Mouse (Mus musculus) embryonic facial prominence, embryonic 10.5 days (tissue): ENCODE data around the gene Hist1h2bc. TPM values are rescaled to one million over a fixed set of nuclear protein-coding genes. Genes with fewer than 3 reads are reported as not detected.
"Not testable (repeated sequence)": the region's sequence is repeated elsewhere in the genome, so short reads cannot be mapped to it uniquely, and the experiment has no call there.

Source experiments
- DNase-seq: peaks from one replicate; pipeline ENCODE4 v3.0.0-alpha.2; 2017; ENCODE audit warnings: low spot score
- H3K27ac ChIP-seq: fragments of 300-500 bp; sonication (generic); replicated peaks from 2 replicates; pipeline ENCODE4 v1.5.1; 2016; ENCODE audit warnings: mild to moderate bottlenecking
- H3K27me3 ChIP-seq: fragments of 300-500 bp; sonication (generic); replicated peaks from 2 replicates; pipeline ENCODE4 v1.6.1; 2016; ENCODE audit warnings: low read depth, mild to moderate bottlenecking; ENCODE audit not compliant: poor library complexity, severe bottlenecking
- H3K36me3 ChIP-seq: fragments of 300-500 bp; sonication (generic); replicated peaks from 2 replicates; pipeline ENCODE4 v1.6.1; 2016; ENCODE audit warnings: mild to moderate bottlenecking, moderate library complexity
- H3K4me1 ChIP-seq: fragments of 300-500 bp; sonication (generic); 2 replicates; pipeline ENCODE4 v1.6.1; 2016
- H3K4me3 ChIP-seq: fragments of 300-500 bp; sonication (generic); 2 replicates; pipeline ENCODE4 v1.5.1; 2016; ENCODE audit warnings: mild to moderate bottlenecking, moderate library complexity
- H3K9me3 ChIP-seq: fragments of 300-500 bp; sonication (generic); 2 replicates; pipeline ENCODE4 v1.6.1; 2016; ENCODE audit warnings: mild to moderate bottlenecking
- WGBS: fragments of 180-500 bp; shearing (Covaris S2); methylation state at CpG from one replicate; pipeline ENCODE4 v1.1.7; 2016; 5-methylcytosine and 5-hydroxymethylcytosine counted together
- polyA plus RNA-seq: library from polyadenylated mRNA; unstranded; fragments of >200 nt; fragmentation: Nextera tagmentation; extraction: Ambion mirVana; gene quantifications from 2 replicates; pipeline ENCODE4 v1.2.1, GENCODE M21; 2016

The Hist1h2bc gene
- polyA plus RNA-seq, 1 experiment from 2014 or later = 20.3 TPM

DNA sequence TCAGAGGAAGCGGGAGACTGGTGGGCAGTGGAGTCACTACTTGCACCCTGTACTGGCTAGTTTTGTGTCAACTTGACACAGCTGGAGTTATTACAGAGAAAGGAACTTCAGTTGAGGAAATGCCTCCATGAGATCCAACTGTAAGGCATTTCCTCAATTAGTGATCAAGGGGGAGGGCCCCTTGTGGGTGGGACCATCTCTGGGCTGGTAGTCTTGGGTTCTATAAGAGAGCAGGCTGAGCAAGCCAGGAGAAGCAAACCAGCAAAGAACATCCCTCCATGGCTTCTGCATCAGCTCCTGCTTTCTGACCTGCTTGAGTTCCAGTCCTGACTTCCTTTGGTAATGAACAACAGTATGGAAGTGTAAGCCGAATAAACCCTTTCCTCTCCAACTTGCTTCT, 18.8 kb downstream of the Hist1h2bc start:
- peaks cover 14% of the 10 kb centered on the region for H3K4me1 ChIP-seq
- 91% methylated on average over 2 of the region's 2 CpGs for WGBS
- H3K27me3 ChIP-seq, H3K4me3 ChIP-seq, H3K27ac ChIP-seq, H3K36me3 ChIP-seq, H3K9me3 ChIP-seq, DNase-seq: not testable (repeated sequence)

DNA sequence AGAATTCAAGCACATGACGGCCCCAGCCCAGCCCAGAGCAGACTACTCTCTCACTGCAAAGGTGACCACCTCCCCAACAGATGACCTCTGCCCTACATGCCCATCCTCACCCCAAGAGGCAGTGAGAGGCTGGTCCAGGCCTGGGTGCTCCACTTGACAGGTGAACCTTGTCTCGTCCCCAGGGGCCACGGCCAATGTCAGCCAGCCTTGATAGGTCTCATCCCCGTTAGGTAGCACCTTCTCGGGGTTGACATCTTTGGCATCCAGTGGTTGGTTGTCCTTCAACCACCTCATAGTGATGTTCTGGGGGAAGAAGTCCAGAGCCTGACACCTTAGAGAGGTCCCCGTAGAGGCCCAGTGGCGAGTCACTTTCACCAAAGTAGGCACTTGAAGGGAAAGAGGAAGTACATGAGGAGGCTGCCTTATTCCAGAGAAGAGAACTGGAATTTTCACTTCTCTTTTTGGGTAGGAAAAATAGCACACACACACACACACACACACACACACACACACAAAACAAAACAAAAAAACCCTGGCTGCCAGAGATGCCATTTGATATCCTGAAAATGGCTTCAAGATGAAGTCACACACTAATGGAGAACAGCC, 21.9 kb downstream of the Hist1h2bc start:
- 90% methylated on average over 7 of the region's 7 CpGs for WGBS
- H3K4me1 ChIP-seq = peaks cover 32% of the 10 kb centered on the region
- H3K36me3 ChIP-seq = no peaks in the 10 kb centered on the region
- DNase-seq = peak; percentile 7
- H3K27ac ChIP-seq = peak overlapping the region; percentile 40; the same call in 1 of the 2 replicates
- H3K27me3 ChIP-seq = peaks cover 2% of the 10 kb centered on the region
- no peaks in the 10 kb centered on the region for H3K9me3 ChIP-seq
- H3K4me3 ChIP-seq = no peak overlapping the region

DNA sequence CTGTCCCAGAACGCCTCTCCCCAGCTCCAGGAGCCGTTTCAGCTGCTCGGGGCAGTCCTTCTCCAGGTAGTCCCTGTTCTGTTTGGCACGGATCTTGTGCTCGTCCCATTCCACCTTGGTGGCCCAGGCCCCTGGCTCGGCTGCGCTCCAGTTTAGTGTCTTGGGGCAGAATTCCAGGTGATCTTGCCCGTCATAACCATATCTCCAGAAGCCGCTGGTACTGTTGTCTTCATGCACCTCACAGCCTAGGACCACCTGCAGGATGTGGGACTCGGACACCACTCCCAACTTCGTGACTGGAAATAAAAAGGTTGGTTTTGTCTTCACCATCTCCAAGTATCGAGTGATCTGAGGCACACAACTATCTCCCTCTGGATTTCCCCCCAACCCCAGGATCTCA, 22.8 kb downstream of the Hist1h2bc start:
- no peak overlapping the region for H3K4me3 ChIP-seq
- peak; percentile 7 for DNase-seq

DNA sequence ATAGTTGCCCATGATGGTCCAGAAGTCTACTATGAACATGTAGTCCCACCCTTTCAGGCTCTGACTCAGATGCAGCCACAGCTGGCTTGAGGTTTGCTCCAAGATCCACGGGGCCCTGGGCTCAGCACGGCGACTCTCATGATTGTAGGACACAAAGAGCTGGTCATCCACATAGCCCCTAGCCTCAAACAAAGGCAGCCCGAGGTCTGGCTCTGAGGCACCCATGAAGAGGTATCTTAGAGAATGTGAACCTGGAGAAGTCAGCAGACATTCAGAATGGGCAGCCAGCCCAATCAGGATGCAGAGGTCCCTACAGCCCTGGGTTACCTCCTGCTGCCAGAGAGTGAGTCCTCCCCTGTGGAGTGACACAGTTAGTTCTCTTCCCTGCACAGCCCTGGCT, 24.0 kb downstream of the Hist1h2bc start:
- Histone ChIP-seq H3K27me3 (peaks cover 8% of the 10 kb centered on the region), H3K27ac (peak overlapping the region; percentile 48; the same call in 1 of the 2 replicates), H3K36me3 (no peaks in the 10 kb centered on the region), H3K4me1 (peaks cover 28% of the 10 kb centered on the region), H3K9me3 (no peaks in the 10 kb centered on the region), H3K4me3 (no peak overlapping the region)
- WGBS = 85% methylated on average over 4 of the region's 4 CpGs
- no peak for DNase-seq

More for the DNA sequence above, 22.8 kb downstream of the Hist1h2bc start:
- peaks cover 8% of the 10 kb centered on the region for H3K27me3 ChIP-seq
- no peaks in the 10 kb centered on the region for H3K36me3 ChIP-seq
- peaks cover 28% of the 10 kb centered on the region for H3K4me1 ChIP-seq
- WGBS = 91% methylated on average over 12 of the region's 12 CpGs
- H3K27ac ChIP-seq = peak overlapping the region; percentile 40; the same call in 1 of the 2 replicates
- no peaks in the 10 kb centered on the region for H3K9me3 ChIP-seq

DNA sequence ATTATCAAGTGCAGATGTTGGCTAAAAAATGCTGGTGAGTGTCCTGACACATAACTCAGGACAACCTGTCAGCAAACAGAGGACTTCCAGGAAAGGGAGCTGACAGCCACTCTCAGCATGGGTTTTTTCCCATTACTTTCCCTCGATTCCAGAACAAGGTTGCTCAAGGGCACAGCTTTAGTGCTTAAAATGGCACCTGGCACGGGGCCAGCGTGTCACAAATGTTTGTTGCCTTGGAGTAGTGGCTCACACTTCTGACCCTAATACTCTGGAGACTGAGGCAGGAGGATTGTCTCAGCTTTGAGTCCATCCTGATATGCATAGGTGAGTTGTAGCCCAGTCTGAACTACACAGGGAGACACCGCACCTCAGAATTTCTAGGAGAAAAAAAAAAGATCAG, 24.7 kb downstream of the Hist1h2bc start:
- H3K4me3 ChIP-seq = no peak overlapping the region
- DNase-seq = no peak
- no peak overlapping the region for H3K27ac ChIP-seq
- H3K9me3 ChIP-seq = no peaks in the 10 kb centered on the region
- peaks cover 8% of the 10 kb centered on the region for H3K27me3 ChIP-seq
- H3K36me3 ChIP-seq = no peaks in the 10 kb centered on the region
- 76% methylated on average over 4 of the region's 4 CpGs for WGBS
- peaks cover 32% of the 10 kb centered on the region for H3K4me1 ChIP-seq

DNA sequence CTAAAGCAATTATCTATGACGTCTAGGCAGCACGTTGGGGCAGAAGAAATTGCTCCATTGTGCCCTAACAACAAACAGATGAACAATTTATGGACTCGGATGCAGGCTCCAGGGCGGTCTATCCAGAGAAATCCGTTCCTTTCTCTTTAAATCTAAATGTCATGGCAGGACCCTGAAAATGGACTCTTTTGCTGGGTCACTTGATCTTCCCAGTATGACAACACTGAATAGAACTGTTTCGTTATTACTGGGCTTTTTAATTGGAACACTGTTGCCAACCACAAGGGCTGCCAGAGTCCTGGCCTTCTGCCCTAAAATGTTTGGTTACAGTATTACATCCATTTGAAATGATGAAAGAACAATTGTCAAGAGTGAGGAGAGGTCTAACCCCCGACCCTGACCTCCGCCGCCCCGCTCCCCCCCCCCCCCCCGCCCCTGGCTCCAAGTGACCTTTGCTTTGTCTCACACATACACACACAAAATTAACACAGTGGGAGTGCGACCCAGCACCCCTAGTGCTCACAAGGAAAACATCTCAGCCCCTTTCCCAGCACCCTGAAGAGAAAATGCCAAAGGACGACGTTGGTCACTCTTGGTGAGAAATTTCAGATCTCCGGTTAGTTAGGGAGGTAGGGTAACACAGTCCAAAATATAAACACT, 25.8 kb downstream of the Hist1h2bc start:
- Histone ChIP-seq H3K36me3 (no peaks in the 10 kb centered on the region), H3K27ac (peak overlapping the region; percentile 81), H3K4me3 (peak overlapping the region; percentile 56), H3K9me3 (no peaks in the 10 kb centered on the region), H3K27me3 (peaks cover 8% of the 10 kb centered on the region), H3K4me1 (peaks cover 34% of the 10 kb centered on the region)
- peak; percentile 38 for DNase-seq
- WGBS = 10% methylated on average over 15 of the region's 15 CpGs

DNA sequence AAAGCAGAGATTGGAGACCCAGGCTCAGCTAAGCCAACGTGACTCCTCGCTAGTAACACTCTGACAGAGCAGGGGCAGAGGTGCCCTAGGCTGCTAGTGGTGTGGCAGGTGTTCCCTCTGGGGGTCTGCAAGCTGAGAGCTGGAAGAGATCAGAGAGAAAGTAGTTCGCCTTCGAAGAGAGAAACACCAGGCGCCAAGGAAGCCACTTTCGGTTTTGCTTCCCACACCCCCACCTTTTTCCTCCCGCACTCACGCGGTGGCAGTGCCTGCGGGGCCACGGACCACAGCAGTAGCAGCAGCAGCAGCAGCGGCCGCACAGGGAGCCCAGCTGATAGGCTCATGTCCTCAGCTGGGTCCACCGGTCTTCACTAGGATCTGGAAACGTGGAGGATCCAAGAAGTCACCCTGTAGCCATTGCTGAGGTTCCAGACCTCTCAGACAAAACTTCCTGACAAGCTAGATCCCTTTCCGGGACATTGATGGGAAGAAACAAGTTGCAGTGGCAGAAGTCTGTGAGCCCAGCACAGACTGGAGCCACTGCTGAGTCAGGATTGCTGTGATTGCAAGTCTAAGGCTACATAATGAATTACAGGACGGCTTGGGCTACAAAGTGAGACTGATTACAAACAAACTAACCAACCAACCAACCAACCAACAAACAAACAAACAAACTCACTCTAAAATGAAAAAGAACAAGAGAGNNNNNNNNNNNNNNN, 26.5 kb downstream of the Hist1h2bc start, which contains the start of gene Hfe:
Hfe (minus strand) TSS at position 481 of the 716 bp plus-strand sequence.
- H3K27me3 ChIP-seq = peaks cover 8% of the 10 kb centered on the region
- H3K4me3 ChIP-seq = peak within 1 kb of the TSS; percentile 56
- no peaks in the 10 kb centered on the region for H3K9me3 ChIP-seq
- peak; percentile 66 for DNase-seq
- peaks cover 37% of the 10 kb centered on the region for H3K4me1 ChIP-seq
- 2% methylated on average over 17 of the region's 17 CpGs for WGBS
- peak within 1 kb of the TSS; percentile 81 for H3K27ac ChIP-seq
- H3K36me3 ChIP-seq = no peaks in the 10 kb centered on the region

DNA sequence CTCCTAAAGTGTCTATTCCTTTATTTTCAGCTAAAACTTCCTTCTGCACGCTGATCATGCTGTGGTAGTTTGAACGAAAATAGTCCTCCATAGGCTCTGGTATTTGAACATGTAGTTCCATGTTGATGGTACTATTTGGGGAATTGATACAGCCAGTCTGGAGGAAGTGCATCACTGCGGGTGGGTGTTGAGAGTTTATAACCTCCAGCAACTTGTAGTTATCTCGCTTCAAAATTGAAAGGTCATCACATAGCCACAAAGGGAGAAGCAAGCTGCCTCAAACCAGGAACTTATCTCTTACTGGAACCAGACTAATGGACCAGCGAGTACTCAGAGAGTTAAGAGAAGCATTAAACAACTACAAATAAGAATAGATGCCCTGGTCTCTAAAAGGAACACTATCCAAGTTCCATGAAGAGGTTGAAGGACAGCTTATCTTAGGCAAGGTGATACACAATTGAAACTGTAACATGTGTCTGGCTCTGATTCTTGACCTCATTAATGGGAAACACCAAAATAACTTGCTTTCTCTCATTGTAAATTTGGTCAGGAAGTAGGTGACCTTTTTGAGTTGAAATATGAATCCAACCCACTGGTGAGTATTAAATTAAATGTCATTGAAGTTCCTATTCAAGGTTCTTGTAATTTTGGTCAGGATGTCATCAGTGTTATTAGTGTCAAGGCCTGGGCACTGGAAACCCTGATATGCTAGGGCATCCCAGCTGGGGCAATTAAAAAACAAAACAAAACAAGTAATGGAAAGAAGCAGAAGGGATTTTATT, 32.5 kb downstream of the Hist1h2bc start:
- no peak overlapping the region for H3K27ac ChIP-seq
- H3K27me3 ChIP-seq = no peaks in the 10 kb centered on the region; the same call in 1 of the 2 replicates
- H3K9me3 ChIP-seq = no peaks in the 10 kb centered on the region
- 88% methylated on average over 5 of the region's 5 CpGs for WGBS
- DNase-seq = no peak
- H3K4me1 ChIP-seq = peaks cover 16% of the 10 kb centered on the region
- no peaks in the 10 kb centered on the region for H3K36me3 ChIP-seq
- H3K4me3 ChIP-seq = no peak overlapping the region

DNA sequence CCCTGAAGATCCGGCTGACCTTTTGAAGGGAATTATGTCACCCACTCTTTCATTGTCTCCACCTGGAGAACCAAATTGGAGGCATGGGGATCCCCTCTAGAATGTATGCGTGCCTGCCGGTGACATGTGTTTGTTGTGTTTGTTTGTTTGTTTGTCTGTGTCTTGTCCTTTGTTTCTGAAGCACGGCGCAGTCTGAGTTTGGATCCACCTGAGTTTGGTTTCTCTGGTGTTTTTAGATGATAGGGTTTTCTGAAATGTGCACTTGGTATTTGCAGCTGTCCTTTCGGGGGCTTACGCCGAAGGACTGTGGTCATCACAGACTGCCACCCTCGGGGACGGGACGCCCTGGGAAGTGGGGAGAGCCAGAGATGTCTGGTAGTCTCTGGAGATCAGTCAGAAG, 33.2 kb downstream of the Hist1h2bc start:
- Histone ChIP-seq H3K27ac (no peak overlapping the region), H3K4me1 (peaks cover 16% of the 10 kb centered on the region), H3K36me3 (no peaks in the 10 kb centered on the region), H3K27me3 (no peaks in the 10 kb centered on the region), H3K9me3 (no peaks in the 10 kb centered on the region), H3K4me3 (no peak overlapping the region)
- WGBS = 54% methylated on average over 11 of the region's 11 CpGs
- no peak for DNase-seq

DNA sequence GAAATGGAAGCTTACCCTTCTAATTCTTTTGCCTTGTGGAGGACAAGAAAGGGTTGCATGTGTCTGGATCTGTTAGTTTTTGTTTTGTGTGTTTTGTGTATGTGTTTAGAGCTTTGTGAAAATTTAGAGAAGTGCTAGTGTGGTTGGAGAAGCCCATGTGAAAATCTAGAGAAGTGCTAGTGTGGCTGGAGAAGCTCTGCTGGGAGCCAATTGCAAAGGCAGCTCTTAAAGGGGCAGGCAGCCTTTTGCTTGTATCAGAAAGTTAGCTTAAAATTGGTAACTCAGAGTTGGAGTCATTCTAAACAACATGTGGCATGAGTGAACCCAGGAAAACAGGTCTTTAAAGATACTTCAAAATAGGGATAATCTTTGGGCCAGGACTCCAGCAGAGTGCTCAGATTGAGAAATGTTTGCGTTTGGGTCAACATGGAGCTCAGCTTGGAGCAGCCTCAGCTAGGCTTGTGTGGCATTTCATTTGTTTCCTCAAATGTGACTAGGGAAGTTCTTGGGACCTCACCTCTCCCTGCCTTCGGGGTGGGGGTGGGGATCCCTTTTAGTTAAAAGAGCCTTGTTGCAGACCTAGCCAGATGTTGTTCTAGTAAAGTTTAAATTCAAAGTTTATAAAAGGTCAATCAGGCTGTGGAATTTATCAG, 33.7 kb downstream of the Hist1h2bc start:
- WGBS = 18% methylated on average over 2 of the region's 2 CpGs
- not testable (repeated sequence) for DNase-seq, H3K36me3 ChIP-seq, H3K27ac ChIP-seq, H3K27me3 ChIP-seq, H3K9me3 ChIP-seq, H3K4me3 ChIP-seq
- peaks cover 16% of the 10 kb centered on the region for H3K4me1 ChIP-seq

DNA sequence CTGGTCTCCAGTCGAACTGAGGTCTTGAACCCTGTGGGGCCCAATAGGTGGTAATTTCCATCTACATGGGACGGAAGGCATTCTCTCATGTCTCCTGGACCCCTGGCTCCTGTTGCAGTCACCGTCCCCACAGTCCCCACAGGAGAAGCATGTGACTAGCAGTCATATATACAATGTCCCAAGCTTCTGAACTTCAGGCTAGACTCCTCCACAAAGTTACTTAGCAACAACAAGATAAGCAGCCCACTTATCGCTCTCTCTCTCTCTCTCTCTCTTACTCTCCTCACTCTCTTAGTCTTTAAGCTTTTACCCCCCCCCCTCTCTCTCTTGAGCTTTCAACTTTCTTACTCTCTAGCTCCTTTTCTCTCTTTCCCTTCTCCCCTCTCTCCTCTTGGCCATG, 40.2 kb downstream of the Hist1h2bc start:
- no peak overlapping the region for H3K27ac ChIP-seq
- H3K36me3 ChIP-seq = no peaks in the 10 kb centered on the region
- 85% methylated on average over 4 of the region's 4 CpGs for WGBS
- no peak overlapping the region for H3K4me3 ChIP-seq
- H3K27me3 ChIP-seq = no peaks in the 10 kb centered on the region
- H3K4me1 ChIP-seq = peaks cover 4% of the 10 kb centered on the region; the same call in 1 of the 2 replicates
- DNase-seq = peak; percentile 4
- H3K9me3 ChIP-seq = no peaks in the 10 kb centered on the region

DNA sequence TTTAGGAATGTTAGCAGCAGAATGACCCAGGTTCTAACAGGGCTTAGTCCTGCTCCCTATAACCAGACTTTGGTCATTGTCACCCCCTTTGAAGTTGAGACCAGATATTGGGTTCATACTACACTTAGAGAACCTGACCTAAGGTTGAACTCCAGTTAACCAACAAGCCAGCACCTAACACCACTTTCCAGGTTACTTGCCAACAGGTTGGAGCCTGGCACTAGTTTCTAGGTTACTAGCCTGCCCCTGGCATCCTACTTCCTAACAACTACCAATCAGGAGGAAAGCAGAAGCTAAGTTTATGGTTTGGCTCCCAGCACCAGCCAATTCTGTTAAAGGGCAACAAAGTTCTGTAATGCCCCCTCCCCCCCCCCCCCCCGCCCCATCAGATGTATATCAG, 41.2 kb downstream of the Hist1h2bc start:
- peak; percentile 3 for DNase-seq
- Histone ChIP-seq H3K27ac (no peak overlapping the region), H3K4me1 (peaks cover 4% of the 10 kb centered on the region; the same call in 1 of the 2 replicates), H3K36me3 (no peaks in the 10 kb centered on the region), H3K27me3 (no peaks in the 10 kb centered on the region), H3K9me3 (no peaks in the 10 kb centered on the region), H3K4me3 (no peak overlapping the region)
- 38% methylated on average over 1 of the region's 1 CpGs for WGBS
